Mouse (Mus musculus): ENCODE measurements around the gene Bace1. TPM values are rescaled to one million over a fixed set of nuclear protein-coding genes. Genes with fewer than 3 reads are reported as not detected.

Bace1 gene
- polyA plus RNA-seq, 1 experiment from 2014 or later, result 29.9 TPM

DNA sequence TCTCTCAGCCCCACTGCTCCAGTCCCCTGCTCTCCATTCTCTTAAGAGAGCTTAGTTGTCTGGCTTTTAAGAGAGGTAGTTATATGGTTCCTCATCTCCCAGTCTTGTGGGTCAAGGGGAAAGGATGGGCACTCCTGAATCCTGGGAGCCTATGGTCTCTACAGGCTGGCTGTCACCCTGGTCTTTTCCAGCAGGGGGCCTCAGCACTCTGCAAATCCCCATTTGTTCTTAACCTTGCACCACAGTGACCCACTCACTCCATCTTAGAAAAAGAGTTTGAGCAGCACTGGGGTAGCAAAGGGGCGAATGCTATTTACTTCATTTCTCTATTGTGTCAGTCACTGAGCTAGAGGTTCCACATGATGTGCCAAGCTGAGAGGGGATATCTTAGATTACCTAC is 73.3 kb downstream of the Bace1 start:
- 49% methylated on average over 1 of the region's 1 CpGs for WGBS
- DNase-seq (peak; percentile 70), ATAC-seq (ENCODE audit: insufficient read depth) (no peak)
- Histone ChIP-seq H3K9me3 (ENCODE audit: low read depth, low read length) (no peaks in the 10 kb centered on the region), H3K9ac (no peak overlapping the region), H3K4me2 (no peak overlapping the region), H3K4me1 (ENCODE audit: insufficient read depth) (peaks cover 4% of the 10 kb centered on the region; the same call in 1 of the 2 replicates), H3K4me3 (ENCODE audit: low read depth, low read length) (no peak overlapping the region), H3K27me3 (ENCODE audit: insufficient read depth, low read length) (no peaks in the 10 kb centered on the region), H3K36me3 (ENCODE audit: insufficient read depth) (peaks cover 65% of the 10 kb centered on the region), H3K27ac (ENCODE audit: low read depth) (no peak overlapping the region)
- peak; percentile 73 for TF ChIP-seq CTCF (IDR thresholded peaks at IDR 0.05; ENCODE audit: low read depth)

Other genes starting within 250 kb of the Bace1 start
- gene Cep164, start 9.9 kb upstream of the Bace1 start, polyA plus RNA-seq (2014; fragmentation: Nextera tagmentation; extraction: Ambion mirVana), result 23.2 and 26.9 TPM in 2 replicates
- 18.5 and 19.2 TPM in 2 replicates for gene Pcsk7, start 67.9 kb downstream of the Bace1 start, polyA plus RNA-seq (2014; fragmentation: Nextera tagmentation; extraction: Ambion mirVana)
- 52.6 and 54.4 TPM in 2 replicates for gene Rnf214, start 68.3 kb downstream of the Bace1 start, polyA plus RNA-seq (2014; fragmentation: Nextera tagmentation; extraction: Ambion mirVana)
- 147 and 150 TPM in 2 replicates for gene Tagln, start 97.5 kb downstream of the Bace1 start, polyA plus RNA-seq (2014; fragmentation: Nextera tagmentation; extraction: Ambion mirVana)
- gene Sidt2, start 116.7 kb downstream of the Bace1 start, polyA plus RNA-seq (2014; fragmentation: Nextera tagmentation; extraction: Ambion mirVana), result 29.9 and 34.3 TPM in 2 replicates
- 179 and 184 TPM in 2 replicates for gene Pafah1b2, start 174.1 kb downstream of the Bace1 start, polyA plus RNA-seq (2014; fragmentation: Nextera tagmentation; extraction: Ambion mirVana)
- 14.1 and 15.7 TPM in 2 replicates for gene Sik3, start 174.2 kb downstream of the Bace1 start, polyA plus RNA-seq (2014; fragmentation: Nextera tagmentation; extraction: Ambion mirVana)